ENCODE assay signal across 8 mouse cellular contexts in the genomic region with DNA sequence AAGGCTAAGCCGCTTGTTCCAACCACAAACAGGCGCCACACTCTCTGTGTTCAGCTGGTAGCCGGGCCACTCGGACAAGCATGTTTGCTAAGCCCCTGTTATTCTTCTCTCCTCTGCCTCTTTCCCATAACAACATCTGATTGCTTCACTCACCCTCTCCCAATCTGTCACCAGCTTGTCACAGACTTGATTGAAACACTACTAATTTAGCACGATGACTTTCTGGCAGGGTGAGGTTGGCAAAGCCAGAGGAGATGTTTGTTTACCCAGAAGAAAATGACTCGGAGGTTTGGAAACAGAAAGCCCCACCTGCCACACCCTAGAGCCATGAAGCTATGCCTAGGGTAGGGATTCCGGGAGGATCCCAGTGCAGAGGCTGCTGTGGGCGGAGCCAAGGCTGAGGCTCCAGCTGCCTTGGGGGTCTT.
DNase-seq lines count a peak whose midpoint lies in the region; ATAC-seq and TF ChIP-seq lines count a peak whose summit lies in the region.

No protein-coding gene starts in this region.

- intact Hi-C loops in heart, postnatal 10 days (cut with DNase I) = loop anchor here (10.0 kb wide), 1 partner anchor 227 kb away; no protein-coding TSS in a partner anchor

- H3K9me3 ChIP-seq in lung, embryonic 15.5 days = no peaks in the 10 kb centered on the region
- no peaks in the 10 kb centered on the region for H3K9me3 ChIP-seq in stomach, embryonic 16.5 days (replicated peaks; ENCODE audit: control insufficient read depth, low read length)

- H3K4me1 ChIP-seq in cortical plate, adult 2 months (ENCODE audit: control insufficient read depth, insufficient read depth, low read length) = peaks cover 2% of the 10 kb centered on the region; the same call in 1 of the 2 replicates
- H3K4me1 ChIP-seq in lung, embryonic 15.5 days = peaks cover 17% of the 10 kb centered on the region
- peaks cover 8% of the 10 kb centered on the region; the same call in 1 of the 2 replicates for H3K4me1 ChIP-seq in stomach, embryonic 16.5 days (ENCODE audit: control insufficient read depth, insufficient read depth, low read length)

- no peaks in the 10 kb centered on the region for H3K27me3 ChIP-seq in lung, embryonic 15.5 days
- no peaks in the 10 kb centered on the region for H3K27me3 ChIP-seq in stomach, embryonic 16.5 days (ENCODE audit: control insufficient read depth, insufficient read depth, low read length)

- no peak for TF ChIP-seq POLR2A in cortical plate, adult 2 months (IDR thresholded peaks at IDR 0.05; ENCODE audit: extremely low read depth, insufficient read depth, low read length)

- H3K4me3 ChIP-seq in cortical plate, adult 2 months (ENCODE audit: insufficient read depth, low read length) = no peak overlapping the region
- 0 out of 2 replicates have a peak overlapping the region, but pooled peaks have one; percentile 0 for H3K4me3 ChIP-seq in lung, embryonic 15.5 days
- peak overlapping the region; percentile 11; the same call in 1 of the 2 replicates for H3K4me3 ChIP-seq in stomach, embryonic 16.5 days (replicated peaks; ENCODE audit: low read length)

- H3K9ac ChIP-seq in lung, embryonic 15.5 days = no peak overlapping the region
- H3K9ac ChIP-seq in stomach, embryonic 16.5 days (ENCODE audit: low read length) = peak overlapping the region; percentile 43

- TF ChIP-seq CTCF in cortical plate, adult 2 months (IDR thresholded peaks at IDR 0.05; ENCODE audit: extremely low read depth, insufficient read depth, low read length) = no peak

- no peaks in the 10 kb centered on the region for H3K36me3 ChIP-seq in lung, embryonic 15.5 days
- H3K36me3 ChIP-seq in stomach, embryonic 16.5 days (ENCODE audit: control insufficient read depth, insufficient read depth, low read length) = no peaks in the 10 kb centered on the region

- WGBS in lung, embryonic 15.5 days = 17% methylated on average over 8 of the region's 8 CpGs
- WGBS in stomach, embryonic 16.5 days = 27% methylated on average over 8 of the region's 8 CpGs

- peak overlapping the region; percentile 38 for H3K4me2 ChIP-seq in lung, embryonic 15.5 days
- H3K4me2 ChIP-seq in stomach, embryonic 16.5 days (ENCODE audit: low read depth, low read length) = peak overlapping the region; percentile 38

- peak; percentile 13 to 29 for DNase-seq in layer of hippocampus, adult 18-20 months (ENCODE audit: low spot score in 2 of 2)
- no peak for DNase-seq in layer of hippocampus, postnatal 25 days (ENCODE audit: extremely low spot score in 1 of 2, low spot score in 1 of 2)
- peak; percentile 37 to 45 for DNase-seq in heart, postnatal 10 days
- DNase-seq in gastrocnemius, postnatal 4 days (ENCODE audit: low spot score in 2 of 2) = no peak
- no peak for DNase-seq in cerebellum, adult 8-10 months

- peak; percentile 64 for ATAC-seq in lung, embryonic 15.5 days (ENCODE audit: borderline replicate concordance, extremely low read depth, low FRiP score, low TSS enrichment)
- peak; percentile 64; the same call in 1 of the 2 replicates for ATAC-seq in stomach, embryonic 16.5 days (ENCODE audit: insufficient read depth, low FRiP score)

- H3K27ac ChIP-seq in cortical plate, adult 2 months (ENCODE audit: insufficient read depth, low read length) = peak overlapping the region; percentile 48; the same call in 1 of the 2 replicates
- peak overlapping the region; percentile 73 for H3K27ac ChIP-seq in lung, embryonic 15.5 days
- H3K27ac ChIP-seq in stomach, embryonic 16.5 days (ENCODE audit: low read length) = peak overlapping the region; percentile 83

Comparison
In these comparisons a context has a peak if more than half of its experiments do, and no peak if none do; other contexts are left out.
1. DNase-seq: peak in layer of hippocampus, adult 18-20 months (2 of 2) and heart, postnatal 10 days (2 of 2); none in layer of hippocampus, postnatal 25 days (0 of 2), gastrocnemius, postnatal 4 days (0 of 2) and cerebellum, adult 8-10 months (single experiment).
2. Peak in every context shown above with its lines, with median percentiles within 50 percentile points of each other: H3K27ac ChIP-seq.